Mouse (Mus musculus) kidney, adult 2 months (tissue): ENCODE data around the gene Phactr3.

Experiments
- CTCF ChIP-seq: fragments of 200-500 bp; conservative IDR thresholded peaks from 2 replicates; pipeline ENCODE4 v1.5.1; 2011; ENCODE audit warnings: low read depth, mild to moderate bottlenecking, control low read depth, low read length, moderate library complexity, mixed read lengths; ENCODE audit not compliant: insufficient read depth, insufficient read length
- POLR2A ChIP-seq: fragments of 200-500 bp; IDR thresholded peaks from one replicate; pipeline ENCODE4 v1.6.1; 2011; ENCODE audit warnings: low read depth, low read length, control low read depth

- TF ChIP-seq POLR2A (no peak), CTCF (no peak)
Measured at GRCm38 (mm10) chr2:178281183-178281582, 162.4 kb downstream of the Phactr3 start.
